Mouse (Mus musculus) heart, postnatal 0 days (tissue): ENCODE data around the gene 9330182O14Rik.

Source experiments
- CTCF ChIP-seq: IDR thresholded peaks from 2 replicates; pipeline ENCODE4 v1.5.1; 2016; ENCODE audit warnings: antibody characterized with exemption, control low read depth, low read depth
- EP300 ChIP-seq: IDR thresholded peaks from 2 replicates; pipeline ENCODE4 v1.6.1; 2016; ENCODE audit warnings: antibody characterized with exemption, low read depth

DNA sequence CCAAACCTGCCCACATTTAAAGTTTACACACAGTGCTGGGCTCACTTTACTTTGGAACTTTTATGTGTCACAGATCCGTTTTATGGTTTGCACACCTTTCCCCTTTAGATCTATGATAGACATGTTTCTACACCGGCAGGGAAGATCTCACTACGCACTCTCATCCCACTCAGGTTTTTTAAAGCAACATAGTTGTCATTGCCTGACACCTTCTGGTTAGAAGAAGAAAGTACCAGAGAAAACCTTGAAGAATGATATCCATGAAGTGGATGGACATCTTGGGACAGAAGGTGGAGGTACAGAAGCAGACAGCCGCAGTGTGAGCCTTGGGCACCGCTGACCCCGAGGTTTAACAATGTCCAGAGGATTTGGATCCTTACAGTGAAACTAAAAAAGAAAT is 23.5 kb downstream of the 9330182O14Rik start:
- no peak for TF ChIP-seq CTCF
- no peak for TF ChIP-seq EP300
